Mouse (Mus musculus): ENCODE measurements around the gene Morn3.
A peak's percentile ranks its signal among the peaks of the same experiment; 100 is the strongest.

The Morn3 gene

GRCm38 (mm10) chr5:122991350-122992004 lies 55.3 kb downstream of the Morn3 start:
- no peak for DNase-seq (ENCODE audit: low read depth)

- DNase-seq (ENCODE audit: low read depth) = peak; percentile 46
Observed at GRCm38 (mm10) chr5:122990411-122991160, 56.2 kb downstream of the Morn3 start.

GRCm38 (mm10) chr5:122989551-122990330 lies 57.1 kb downstream of the Morn3 start, which contains the start of gene Kdm2b:
Gene Kdm2b (minus strand): TSS chr5:122989823.
- no peak for DNase-seq (ENCODE audit: low read depth)

- peak; percentile 52 for DNase-seq (ENCODE audit: low read depth)
Observed at GRCm38 (mm10) chr5:122989001-122989525, 57.8 kb downstream of the Morn3 start.

GRCm38 (mm10) chr5:122988021-122988751 lies 58.6 kb downstream of the Morn3 start:
- DNase-seq (ENCODE audit: low read depth) = no peak

- no peak for DNase-seq (ENCODE audit: low read depth)
Observed at GRCm38 (mm10) chr5:122987211-122988020, 59.4 kb downstream of the Morn3 start.

GRCm38 (mm10) chr5:122986091-122986493 lies 60.7 kb downstream of the Morn3 start:
- DNase-seq (ENCODE audit: low read depth) = no peak
